Mouse (Mus musculus) gastrocnemius, postnatal 4 days (tissue): ENCODE results near the gene Slc39a10. TPM values are rescaled to one million over a fixed set of nuclear protein-coding genes. Genes with fewer than 3 reads are reported as not detected.
"Not testable (repeated sequence)": the region's sequence is repeated elsewhere in the genome, so short reads cannot be mapped to it uniquely, and the experiment has no call there.

Experiments used
- DNase-seq, 2 experiments: peaks; one replicate each; pipeline ENCODE4 v3.0.0; 2021 to 2022; ENCODE audit warnings: low spot score in 2 of 2, mixed read lengths in 2 of 2
- total RNA-seq, 2 experiments: library from RNA; stranded (reverse); gene quantifications; 2 replicates each; pipeline ENCODE4 v1.2.3; 2021

The Slc39a10 gene
- total RNA-seq, 2 experiments from 2014 or later = 14.5 to 16.7 TPM

GRCm38 (mm10) chr1:46869788-46870187, 22.9 kb downstream of the Slc39a10 start:
- no peak for DNase-seq

GRCm38 (mm10) chr1:46864175-46864885, 28.3 kb downstream of the Slc39a10 start:
- no peak for DNase-seq

GRCm38 (mm10) chr1:46863434-46863833, 29.2 kb downstream of the Slc39a10 start:
- no peak for DNase-seq

- no peak for DNase-seq
Observed at GRCm38 (mm10) chr1:46860082-46860481, 32.6 kb downstream of the Slc39a10 start.

GRCm38 (mm10) chr1:46858579-46858978, 34.1 kb downstream of the Slc39a10 start:
- DNase-seq = no peak

- no peak for DNase-seq
Observed at GRCm38 (mm10) chr1:46856498-46856897, 36.2 kb downstream of the Slc39a10 start.

- no peak for DNase-seq
Observed at GRCm38 (mm10) chr1:46854036-46854900, 38.4 kb downstream of the Slc39a10 start.

- peak; percentile 94 to 97 for DNase-seq
Observed at GRCm38 (mm10) chr1:46853317-46854035, 39.2 kb downstream of the Slc39a10 start.

- DNase-seq = peak; percentile 48 to 72
Observed at GRCm38 (mm10) chr1:46852600-46853272, 39.9 kb downstream of the Slc39a10 start.

- DNase-seq = no peak
Observed at GRCm38 (mm10) chr1:46852216-46852599, 40.4 kb downstream of the Slc39a10 start.

GRCm38 (mm10) chr1:46851586-46851985, 41.1 kb downstream of the Slc39a10 start:
- DNase-seq = no peak

- peak in 1 of 2 experiments; percentile 37 for DNase-seq
Observed at GRCm38 (mm10) chr1:46849758-46850157, 42.9 kb downstream of the Slc39a10 start.

GRCm38 (mm10) chr1:46845221-46845620, 47.4 kb downstream of the Slc39a10 start:
- DNase-seq = no peak

- no peak for DNase-seq
Observed at GRCm38 (mm10) chr1:46844281-46844680, 48.4 kb downstream of the Slc39a10 start.

GRCm38 (mm10) chr1:46843406-46843805, 49.2 kb downstream of the Slc39a10 start:
- DNase-seq = no peak

- no peak for DNase-seq
Observed at GRCm38 (mm10) chr1:46831927-46832326, 60.7 kb downstream of the Slc39a10 start.

GRCm38 (mm10) chr1:46830066-46830843, 62.4 kb downstream of the Slc39a10 start:
- no peak for DNase-seq

- DNase-seq = no peak
Observed at GRCm38 (mm10) chr1:46822256-46822972, 70.2 kb downstream of the Slc39a10 start.

GRCm38 (mm10) chr1:46817934-46818333, 74.7 kb downstream of the Slc39a10 start:
- DNase-seq = no peak

GRCm38 (mm10) chr1:46808630-46809029, 84.0 kb downstream of the Slc39a10 start:
- not testable (repeated sequence) for DNase-seq
